Mouse (Mus musculus): ENCODE measurements around the gene Fbxo31. TPM values are rescaled to one million over a fixed set of nuclear protein-coding genes. Genes with fewer than 3 reads are reported as not detected.

Fbxo31 gene
- total and polyA plus RNA-seq, 3 experiments = 74.4 to 124 (median 96.7) TPM

DNA sequence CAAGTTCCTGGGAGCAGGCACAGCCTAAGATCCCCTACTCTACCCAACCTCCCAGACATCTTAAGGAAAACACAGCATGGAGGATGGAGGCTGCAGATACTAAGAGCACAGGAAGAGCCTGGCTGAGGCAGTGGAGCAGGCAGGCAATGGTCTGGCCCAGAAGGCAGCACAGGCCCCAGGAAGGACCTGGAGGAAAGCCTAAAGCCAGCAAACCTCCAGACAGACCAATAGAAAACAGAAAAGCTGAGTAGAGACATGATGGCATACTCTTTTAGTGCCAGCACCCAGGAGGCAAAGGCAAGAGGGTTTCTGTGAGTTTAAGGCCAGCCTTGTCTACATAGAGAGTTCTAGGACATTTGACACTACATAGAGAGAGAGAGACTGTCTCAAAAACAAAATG lies 34.8 kb upstream of the Fbxo31 start:
- Histone ChIP-seq H3K4me3 (no peak overlapping the region), H3K27me3 (ENCODE audit: control insufficient read depth, insufficient read depth, low read length) (no peaks in the 10 kb centered on the region), H3K79me2 (replicated peaks; ENCODE audit: control insufficient read depth, insufficient read depth, low read length) (peaks cover 9% of the 10 kb centered on the region; the same call in 1 of the 2 replicates), H3K9ac (ENCODE audit: low read depth, low read length) (no peak overlapping the region), H3K36me3 (ENCODE audit: control insufficient read depth, insufficient read depth, low read length) (no peaks in the 10 kb centered on the region), H3K4me1 (ENCODE audit: control insufficient read depth, insufficient read depth, low read length) (peaks cover 25% of the 10 kb centered on the region), H3K27ac (peak overlapping the region; percentile 36; the same call in 1 of the 2 replicates)
- TF ChIP-seq CTCF (IDR thresholded peaks at IDR 0.05) (no peak), POLR2A (IDR thresholded peaks at IDR 0.05; ENCODE audit: insufficient read depth, low read depth, low read length) (no peak), EP300 (IDR thresholded peaks at IDR 0.05; ENCODE audit: insufficient read depth, low read depth, low read length) (no peak)
- intact Hi-C loops (cut with DNase I) = no loop called here
- no peak for DNase-seq

DNA sequence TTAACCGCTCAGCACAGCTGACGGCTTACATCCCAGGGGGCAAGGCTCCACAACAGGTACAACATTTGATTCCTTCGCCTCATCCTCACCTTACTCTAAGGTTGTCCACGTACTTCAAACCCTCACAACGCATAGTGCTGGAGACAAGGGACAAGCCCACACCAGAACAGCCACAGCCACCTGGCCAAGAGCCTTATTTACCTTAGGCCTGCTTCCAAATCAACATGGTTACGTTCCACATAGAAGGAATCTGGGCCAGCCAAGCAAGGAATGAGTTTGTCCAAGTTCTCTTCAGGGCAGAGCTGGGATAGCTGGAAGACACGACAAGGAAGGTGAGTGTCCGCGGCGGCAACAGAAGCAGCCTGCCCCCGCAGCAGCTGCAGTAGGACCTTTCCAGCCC lies 31.3 kb upstream of the Fbxo31 start:
- no peak for DNase-seq
- Histone ChIP-seq H3K27me3 (ENCODE audit: control insufficient read depth, insufficient read depth, low read length) (no peaks in the 10 kb centered on the region), H3K9ac (ENCODE audit: low read depth, low read length) (no peak overlapping the region), H3K4me3 (no peak overlapping the region), H3K4me1 (ENCODE audit: control insufficient read depth, insufficient read depth, low read length) (peaks cover 9% of the 10 kb centered on the region), H3K79me2 (replicated peaks; ENCODE audit: control insufficient read depth, insufficient read depth, low read length) (peaks cover 5% of the 10 kb centered on the region; the same call in 1 of the 2 replicates), H3K27ac (no peak overlapping the region), H3K36me3 (ENCODE audit: control insufficient read depth, insufficient read depth, low read length) (no peaks in the 10 kb centered on the region)
- TF ChIP-seq POLR2A (IDR thresholded peaks at IDR 0.05; ENCODE audit: insufficient read depth, low read depth, low read length) = no peak
- no peak for TF ChIP-seq CTCF (IDR thresholded peaks at IDR 0.05)
- TF ChIP-seq EP300 (IDR thresholded peaks at IDR 0.05; ENCODE audit: insufficient read depth, low read depth, low read length) = no peak
- 76% methylated on average over 11 of the region's 11 CpGs for WGBS
- intact Hi-C loops (cut with DNase I) = no loop called here

DNA sequence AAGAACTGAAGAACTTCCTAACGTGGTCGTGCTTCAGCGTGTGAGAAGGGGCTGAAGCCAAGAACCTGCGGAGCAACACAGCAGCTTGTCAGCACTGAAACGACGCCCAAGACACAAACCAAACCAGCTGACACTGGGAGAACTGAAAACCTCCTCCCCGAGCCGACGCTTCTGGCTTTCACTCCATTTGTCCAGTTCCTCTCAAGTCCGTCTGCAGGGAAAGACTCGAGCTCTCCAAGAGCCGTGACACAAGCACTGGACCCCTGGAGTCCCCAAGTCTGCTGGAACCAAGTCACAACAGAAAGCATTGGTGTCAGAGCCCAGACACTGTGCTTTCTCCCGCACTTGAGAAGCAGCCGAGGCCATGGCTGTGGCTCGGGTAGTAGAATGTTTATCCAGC lies 30.6 kb upstream of the Fbxo31 start:
- 76% methylated on average over 15 of the region's 15 CpGs for WGBS
- H3K9ac ChIP-seq (ENCODE audit: low read depth, low read length) = no peak overlapping the region
- intact Hi-C loops (cut with DNase I) = no loop called here
- H3K36me3 ChIP-seq (ENCODE audit: control insufficient read depth, insufficient read depth, low read length) = no peaks in the 10 kb centered on the region
- H3K4me3 ChIP-seq = no peak overlapping the region
- TF ChIP-seq POLR2A (IDR thresholded peaks at IDR 0.05; ENCODE audit: insufficient read depth, low read depth, low read length) (no peak), CTCF (IDR thresholded peaks at IDR 0.05) (no peak), EP300 (IDR thresholded peaks at IDR 0.05; ENCODE audit: insufficient read depth, low read depth, low read length) (no peak)
- H3K27me3 ChIP-seq (ENCODE audit: control insufficient read depth, insufficient read depth, low read length) = no peaks in the 10 kb centered on the region
- H3K4me1 ChIP-seq (ENCODE audit: control insufficient read depth, insufficient read depth, low read length) = peaks cover 9% of the 10 kb centered on the region
- H3K27ac ChIP-seq = no peak overlapping the region
- DNase-seq = no peak
- peaks cover 4% of the 10 kb centered on the region; the same call in 1 of the 2 replicates for H3K79me2 ChIP-seq (replicated peaks; ENCODE audit: control insufficient read depth, insufficient read depth, low read length)

DNA sequence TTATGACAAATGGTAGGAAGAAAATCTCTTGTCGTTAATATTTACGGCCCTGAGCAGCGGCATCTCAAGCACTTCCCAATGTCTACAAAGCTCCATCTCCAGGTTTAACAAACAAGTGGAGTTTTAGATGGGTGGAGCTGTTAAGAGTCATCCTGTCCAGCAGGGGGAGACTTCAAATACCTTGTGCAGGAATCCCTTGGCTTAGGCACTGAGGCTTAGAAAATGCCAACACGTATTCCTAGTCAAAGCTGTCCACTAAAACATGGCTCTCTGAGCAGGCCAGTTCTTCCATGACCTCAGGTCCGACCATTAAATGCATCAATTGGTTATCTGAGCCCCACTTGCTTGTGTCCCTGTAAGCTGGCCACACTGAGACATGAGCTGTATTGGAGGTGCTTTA lies 29.1 kb upstream of the Fbxo31 start:
- Histone ChIP-seq H3K79me2 (replicated peaks; ENCODE audit: control insufficient read depth, insufficient read depth, low read length) (no peaks in the 10 kb centered on the region; the same call in 1 of the 2 replicates), H3K4me3 (no peak overlapping the region), H3K4me1 (ENCODE audit: control insufficient read depth, insufficient read depth, low read length) (peaks cover 1% of the 10 kb centered on the region; the same call in 1 of the 2 replicates), H3K9ac (ENCODE audit: low read depth, low read length) (no peak overlapping the region), H3K27ac (no peak overlapping the region), H3K27me3 (ENCODE audit: control insufficient read depth, insufficient read depth, low read length) (no peaks in the 10 kb centered on the region), H3K36me3 (ENCODE audit: control insufficient read depth, insufficient read depth, low read length) (no peaks in the 10 kb centered on the region)
- TF ChIP-seq CTCF (IDR thresholded peaks at IDR 0.05) = peak; percentile 76
- no peak for TF ChIP-seq EP300 (IDR thresholded peaks at IDR 0.05; ENCODE audit: insufficient read depth, low read depth, low read length)
- 81% methylated on average over 5 of the region's 5 CpGs for WGBS
- no peak for DNase-seq
- intact Hi-C loops (cut with DNase I) = no loop called here

DNA sequence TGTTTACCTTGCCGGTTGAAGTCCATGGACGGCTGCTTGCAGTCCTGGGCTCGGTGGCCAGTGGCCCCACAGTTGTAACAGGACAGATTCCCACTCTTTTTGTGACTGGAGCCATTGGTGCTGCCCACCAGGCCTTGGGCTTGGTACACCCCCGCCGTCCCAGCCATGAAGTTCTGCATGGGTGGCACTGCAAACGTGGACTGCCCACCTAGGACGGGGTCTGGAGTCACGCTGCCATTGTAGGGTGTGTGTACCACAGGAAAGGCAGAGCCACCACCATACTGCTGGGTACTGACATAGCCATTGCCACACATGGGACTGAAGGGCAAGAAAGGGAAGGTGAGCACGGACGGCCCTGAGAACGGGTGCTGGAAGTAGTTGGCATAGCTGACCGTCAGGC lies 25.2 kb upstream of the Fbxo31 start:
- Histone ChIP-seq H3K4me3 (no peak overlapping the region), H3K9ac (ENCODE audit: low read depth, low read length) (no peak overlapping the region), H3K36me3 (ENCODE audit: control insufficient read depth, insufficient read depth, low read length) (no peaks in the 10 kb centered on the region), H3K4me1 (ENCODE audit: control insufficient read depth, insufficient read depth, low read length) (no peaks in the 10 kb centered on the region; the same call in 1 of the 2 replicates), H3K79me2 (replicated peaks; ENCODE audit: control insufficient read depth, insufficient read depth, low read length) (no peaks in the 10 kb centered on the region), H3K27ac (no peak overlapping the region), H3K27me3 (ENCODE audit: control insufficient read depth, insufficient read depth, low read length) (no peaks in the 10 kb centered on the region)
- intact Hi-C loops (cut with DNase I) = loop anchor here (1.0 to 5.0 kb wide), 4 partner anchors 19 to 82 kb away; no protein-coding TSS in a partner anchor
- no peak for DNase-seq
- TF ChIP-seq CTCF (IDR thresholded peaks at IDR 0.05) (no peak), EP300 (IDR thresholded peaks at IDR 0.05; ENCODE audit: insufficient read depth, low read depth, low read length) (no peak), POLR2A (IDR thresholded peaks at IDR 0.05; ENCODE audit: insufficient read depth, low read depth, low read length) (no peak)
- WGBS = 90% methylated on average over 12 of the region's 12 CpGs

DNA sequence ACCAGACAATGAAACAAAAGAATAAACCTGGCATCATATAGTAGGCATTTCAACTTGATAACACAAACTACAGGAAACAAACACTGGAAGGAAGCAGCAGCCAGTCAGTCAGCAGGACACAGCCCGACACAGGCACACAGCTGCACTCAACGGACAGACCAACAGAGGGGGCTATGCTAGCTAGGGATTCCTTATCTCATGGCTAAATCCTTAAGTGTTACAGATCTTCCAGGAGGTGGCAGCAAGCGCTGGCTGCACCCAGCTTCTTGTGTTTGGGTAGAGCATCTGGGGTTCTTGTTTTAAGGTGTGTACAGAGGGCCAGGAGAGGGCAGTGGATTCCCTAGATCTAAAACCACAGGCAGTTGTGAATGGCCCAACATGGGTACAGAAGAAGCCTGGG lies 24.3 kb upstream of the Fbxo31 start:
- Histone ChIP-seq H3K9ac (ENCODE audit: low read depth, low read length) (no peak overlapping the region), H3K4me3 (no peak overlapping the region), H3K36me3 (ENCODE audit: control insufficient read depth, insufficient read depth, low read length) (no peaks in the 10 kb centered on the region), H3K79me2 (replicated peaks; ENCODE audit: control insufficient read depth, insufficient read depth, low read length) (no peaks in the 10 kb centered on the region), H3K27me3 (ENCODE audit: control insufficient read depth, insufficient read depth, low read length) (no peaks in the 10 kb centered on the region), H3K4me1 (ENCODE audit: control insufficient read depth, insufficient read depth, low read length) (no peaks in the 10 kb centered on the region; the same call in 1 of the 2 replicates), H3K27ac (no peak overlapping the region)
- intact Hi-C loops (cut with DNase I) = loop anchor here (1.0 to 5.0 kb wide), 4 partner anchors 20 to 82 kb away; no protein-coding TSS in a partner anchor
- peak; percentile 91 for TF ChIP-seq CTCF (IDR thresholded peaks at IDR 0.05)
- peak; percentile 91 for TF ChIP-seq EP300 (IDR thresholded peaks at IDR 0.05; ENCODE audit: insufficient read depth, low read depth, low read length)
- 0 out of 2 replicates have a peak, but pooled peaks have one; percentile 26 for TF ChIP-seq POLR2A (IDR thresholded peaks at IDR 0.05; ENCODE audit: insufficient read depth, low read depth, low read length)
- DNase-seq = peak; percentile 73 to 74
- WGBS = 14% methylated on average over 3 of the region's 3 CpGs

All from heart, adult 2 months (tissue).